Mouse (Mus musculus): ENCODE results near the gene Olfr1349.
"Not testable (repeated sequence)": the region's sequence is repeated elsewhere in the genome, so short reads cannot be mapped to it uniquely, and the experiment has no call there.

The Olfr1349 gene

DNA sequence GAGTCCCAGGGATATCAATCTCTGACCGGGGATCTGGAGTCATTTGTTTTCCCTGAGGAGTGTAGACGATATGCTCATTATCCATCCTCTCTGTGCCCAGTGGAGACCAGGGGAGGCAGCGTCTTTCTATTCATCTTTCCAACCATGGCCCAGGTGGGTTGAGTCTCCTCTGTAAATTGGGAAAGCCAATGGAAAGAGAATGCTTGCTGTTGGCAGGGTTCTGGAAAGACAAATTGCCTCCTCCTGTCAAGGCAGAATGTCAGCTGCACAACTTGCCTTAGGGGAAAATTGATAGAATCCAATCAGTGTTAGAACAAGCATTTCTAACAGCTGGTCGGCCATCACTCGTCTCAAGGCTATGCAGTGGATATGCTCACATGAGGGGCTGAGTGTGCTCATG is at the start of gene Olfr1349:
Gene Olfr1349 (minus strand): TSS at position 101 of the 400 bp plus-strand sequence.
- POLR2A ChIA-PET: no interaction called here
- CTCF ChIA-PET: interaction anchor here in 1 of 4 experiments (1.4 kb wide), 1 partner anchor 666 kb away, joined by 4 read pairs; no protein-coding TSS in a partner anchor

GRCm38 (mm10) chr7:6564541-6564940 is 41.8 kb upstream of the Olfr1349 start, which contains the start of gene Olfr1350:
TSS of gene Olfr1350 (plus strand) at chr7:6564841.
- ChIA-PET CTCF (no interaction called here), POLR2A (no interaction called here)

DNA sequence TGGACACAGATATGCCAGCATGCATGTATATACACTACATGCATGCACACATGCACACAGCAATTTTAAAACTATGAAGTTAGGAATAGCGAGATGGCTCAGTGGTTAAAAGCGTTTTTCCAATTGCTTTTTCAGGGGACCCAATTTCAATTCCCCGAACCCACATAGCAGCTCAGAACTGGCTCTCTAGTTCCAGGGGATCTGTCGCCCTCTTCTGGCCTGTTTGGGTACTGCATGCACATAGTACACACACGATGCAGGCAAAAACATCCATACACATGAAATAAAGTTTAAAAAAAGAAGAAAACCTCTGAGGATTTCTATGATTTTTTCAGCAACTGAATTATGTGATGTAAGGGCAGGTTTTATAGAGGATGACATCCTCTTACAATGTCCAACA is 3.4 kb upstream of the Olfr1349 start:
- CTCF ChIA-PET: interaction anchor here (0.5 to 1.9 kb wide), 38 partner anchors 8 to 1584 kb away, joined by 3 to 12 read pairs (median 4); partner anchors contain the start of genes Zfp78 (in 2 of the 4), Gm3854 (in 1 of the 4), Olfr1348 (in 1 of the 4) and Smim17 (in 1 of the 4)
- POLR2A ChIA-PET: interaction anchor here in 2 of 4 experiments (0.6 kb wide), 3 partner anchors 31 to 183 kb away, joined by 4 to 11 read pairs (median 5); partner anchors contain the start of gene Gm3854 (in 1 of the 2)

- POLR2A ChIA-PET: no interaction called here
- CTCF ChIA-PET: interaction anchor here (0.6 to 1.9 kb wide), 21 partner anchors 10 to 663 kb away, joined by 3 to 12 read pairs (median 4); partner anchors contain the start of gene Zfp78 (in 1 of the 4)
Observed at GRCm38 (mm10) chr7:6525001-6525400, 2.3 kb upstream of the Olfr1349 start.

DNA sequence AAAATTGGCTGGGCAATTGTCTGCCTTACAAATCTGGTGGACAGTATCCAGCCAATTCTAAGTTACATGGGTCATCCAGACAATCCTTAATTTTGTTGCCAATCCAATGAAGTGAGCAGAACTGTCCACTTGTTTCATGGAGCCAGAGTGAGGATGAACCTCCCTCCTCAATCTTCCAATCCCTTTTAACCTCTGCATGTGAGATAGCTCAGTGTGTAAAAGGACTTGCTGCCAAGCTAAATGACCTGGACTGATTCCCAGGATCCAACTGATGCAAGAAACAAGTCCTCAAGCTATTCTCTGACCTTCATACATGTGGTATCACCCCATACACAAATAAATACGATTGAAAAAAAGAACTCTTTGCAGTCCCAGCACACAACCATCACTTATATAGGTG is 1.1 kb downstream of the Olfr1349 start:
- CTCF ChIA-PET: interaction anchor here in 1 of 4 experiments (1.4 kb wide), 1 partner anchor 667 kb away, joined by 4 read pairs; no protein-coding TSS in a partner anchor
- POLR2A ChIA-PET: no interaction called here

DNA sequence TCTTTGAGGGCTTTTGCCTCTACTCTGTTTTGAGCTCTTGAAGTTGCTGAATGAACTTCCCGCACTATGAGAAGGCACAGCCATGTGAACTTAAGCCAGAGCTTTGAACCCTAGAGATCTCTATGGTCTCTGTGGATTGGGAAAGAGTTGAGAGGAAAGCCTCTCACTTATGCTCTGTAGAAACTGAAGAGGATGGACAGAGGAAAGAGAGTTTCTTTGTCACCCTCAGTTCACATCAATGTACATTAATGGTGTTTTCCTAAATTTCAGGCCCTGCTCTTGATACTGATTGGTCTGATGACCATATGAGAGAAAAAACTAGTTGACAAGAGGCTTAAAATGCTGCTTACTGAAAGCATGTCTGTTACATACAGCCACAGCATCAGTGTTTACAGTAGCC is 14.1 kb downstream of the Olfr1349 start, which contains the start of gene Olfr1348:
Gene Olfr1348 (minus strand): TSS at position 101 of the 400 bp plus-strand sequence.
- ChIA-PET POLR2A (no interaction called here), CTCF (interaction anchor here in 1 of 4 experiments (0.7 to 1.2 kb wide), 2 partner anchors 17 to 19 kb away, joined by 3 to 5 read pairs; no protein-coding TSS in a partner anchor)

DNA sequence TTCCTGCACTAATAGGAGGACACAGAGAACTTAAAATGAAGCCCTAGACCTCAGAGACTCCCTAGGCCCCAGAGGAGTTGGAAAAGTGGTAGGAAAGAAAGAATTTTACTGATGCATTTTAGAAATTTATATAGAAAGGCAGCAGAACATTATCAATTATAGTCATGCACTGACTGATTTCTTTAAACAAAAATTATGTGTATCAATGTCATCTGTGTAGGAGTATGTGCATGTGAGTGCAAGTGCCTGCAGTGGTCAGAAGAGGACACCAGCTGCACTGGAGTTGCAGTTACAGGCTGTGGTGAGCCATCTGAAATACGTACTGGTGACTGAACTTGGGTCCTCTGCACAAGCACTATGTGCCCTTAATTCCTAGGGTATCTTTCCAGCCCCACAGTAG is 23.1 kb downstream of the Olfr1349 start, which contains the start of gene Olfr1347:
Gene Olfr1347 (minus strand): TSS at position 101 of the 400 bp plus-strand sequence.
- POLR2A ChIA-PET: no interaction called here
- CTCF ChIA-PET: no interaction called here

GRCm38 (mm10) chr7:6486841-6487240 is 35.9 kb downstream of the Olfr1349 start, which contains the start of gene Olfr5:
TSS of gene Olfr5 (minus strand) at chr7:6486941.
- ChIA-PET POLR2A (no interaction called here), CTCF (interaction anchor here in 1 of 4 experiments (0.6 kb wide), 1 partner anchor 51 kb away, joined by 3 read pairs; no protein-coding TSS in a partner anchor)

GRCm38 (mm10) chr7:6477633-6478032 is 45.1 kb downstream of the Olfr1349 start:
- POLR2A ChIA-PET: not testable (repeated sequence)
- CTCF ChIA-PET: interaction anchor here in 1 of 4 experiments (0.6 kb wide), 1 partner anchor 9 kb away, joined by 3 read pairs; no protein-coding TSS in a partner anchor

DNA sequence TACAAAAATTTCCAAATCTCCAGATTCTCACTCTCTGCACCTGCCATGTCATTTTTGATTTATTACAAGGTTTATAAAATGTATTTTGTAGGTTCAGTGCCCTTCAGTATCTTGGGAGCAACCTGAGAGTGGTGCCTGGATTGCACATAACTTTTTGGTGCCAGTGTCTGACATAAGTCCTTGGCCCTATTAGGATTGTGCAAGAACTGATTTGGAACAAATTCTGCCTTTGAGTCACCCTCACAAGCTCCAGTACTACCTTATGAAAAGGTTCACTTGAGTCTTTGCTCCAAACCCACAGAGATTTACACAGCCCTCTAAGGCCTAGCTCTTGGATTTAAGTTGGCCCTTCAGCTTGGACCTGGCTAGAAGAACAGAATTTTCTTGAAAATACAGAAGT is 55.8 kb downstream of the Olfr1349 start, which contains the start of gene Olfr1346:
Gene Olfr1346 (plus strand): TSS at position 151 of the 400 bp plus-strand sequence.
- ChIA-PET CTCF (no interaction called here), POLR2A (no interaction called here)
